Mouse (Mus musculus) ES-Bruce4 (cell line): ENCODE results near the gene Tnnc2. TPM values are rescaled to one million over a fixed set of nuclear protein-coding genes. Genes with fewer than 3 reads are reported as not detected.
"Not testable (repeated sequence)": the region's sequence is repeated elsewhere in the genome, so short reads cannot be mapped to it uniquely, and the experiment has no call there.

Experiments
- H3K27ac ChIP-seq: 2 replicates; pipeline ENCODE4 v1.5.1; 2012; ENCODE audit warnings: low read length, inconsistent platforms; ENCODE audit not compliant: insufficient read depth
- H3K27me3 ChIP-seq: 2 replicates; pipeline ENCODE4 v1.6.1; 2012; ENCODE audit warnings: mild to moderate bottlenecking, low read length, inconsistent platforms; ENCODE audit not compliant: control insufficient read depth, poor library complexity, insufficient read depth, severe bottlenecking
- H3K36me3 ChIP-seq: 2 replicates; pipeline ENCODE4 v1.6.1; 2012; ENCODE audit warnings: inconsistent platforms, mild to moderate bottlenecking, low read length, moderate library complexity; ENCODE audit not compliant: control insufficient read depth, poor library complexity, insufficient read depth, severe bottlenecking
- H3K4me1 ChIP-seq: one replicate; pipeline ENCODE4 v1.8.1; 2011; ENCODE audit warnings: low read length; ENCODE audit not compliant: control insufficient read depth, insufficient read depth
- H3K4me3 ChIP-seq: 2 replicates; pipeline ENCODE4 v1.5.1; 2011; ENCODE audit warnings: low read depth, mild to moderate bottlenecking, low read length
- H3K9ac ChIP-seq: 2 replicates; pipeline ENCODE4 v1.6.1; 2012; ENCODE audit warnings: low read depth, mild to moderate bottlenecking, inconsistent platforms; ENCODE audit not compliant: poor library complexity, severe bottlenecking
- H3K9me3 ChIP-seq: replicated peaks from 2 replicates; pipeline ENCODE4 v1.6.1; 2012; ENCODE audit warnings: mild to moderate bottlenecking, low read length, inconsistent platforms; ENCODE audit not compliant: control insufficient read depth, poor library complexity, insufficient read depth, severe bottlenecking
- CTCF ChIP-seq: IDR thresholded peaks from one replicate; pipeline ENCODE4 v1.8.1; 2011; ENCODE audit warnings: low read depth, low read length
- EP300 ChIP-seq: IDR thresholded peaks from 2 replicates; pipeline ENCODE4 v1.6.1; 2011; ENCODE audit warnings: low read depth, low read length; ENCODE audit not compliant: insufficient read depth
- POLR2A ChIP-seq: IDR thresholded peaks from one replicate; pipeline ENCODE4 v1.8.1; 2011; ENCODE audit warnings: low read length; ENCODE audit not compliant: insufficient read depth
- polyA plus RNA-seq: library from polyadenylated mRNA; stranded (reverse); fragments of >200 nt; gene quantifications from 2 replicates; pipeline ENCODE4 v1.2.4, GENCODE M21; 2011; ENCODE audit warnings: low read depth; ENCODE audit not compliant: missing spikeins, insufficient read depth, insufficient read length

Gene Tnnc2
- polyA plus RNA-seq, 1 experiment: 0.88 TPM

- no peaks in the 10 kb centered on the region for H3K36me3 ChIP-seq
- peaks cover 5% of the 10 kb centered on the region for H3K4me1 ChIP-seq
- H3K9me3 ChIP-seq: no peaks in the 10 kb centered on the region
- TF ChIP-seq POLR2A (no peak), CTCF (no peak), EP300 (no peak)
- H3K9ac ChIP-seq: 0 out of 2 replicates have a peak overlapping the region, but pooled peaks have one; percentile 43
- no peak overlapping the region for H3K27ac ChIP-seq
- no peaks in the 10 kb centered on the region for H3K27me3 ChIP-seq
- H3K4me3 ChIP-seq: no peak overlapping the region
These were observed 23.6 kb upstream of the Tnnc2 start for GRCm38 (mm10) chr2:164803201-164803920.

GRCm38 (mm10) chr2:164800252-164801004 lies 20.7 kb upstream of the Tnnc2 start:
- Histone ChIP-seq H3K9me3 (no peaks in the 10 kb centered on the region), H3K27ac (no peak overlapping the region), H3K4me1 (peaks cover 2% of the 10 kb centered on the region), H3K27me3 (no peaks in the 10 kb centered on the region), H3K9ac (no peak overlapping the region), H3K36me3 (peaks cover 13% of the 10 kb centered on the region), H3K4me3 (no peak overlapping the region)
- TF ChIP-seq EP300 (no peak), CTCF (no peak)

GRCm38 (mm10) chr2:164798554-164798953 lies 18.8 kb upstream of the Tnnc2 start:
- H3K36me3 ChIP-seq: peaks cover 13% of the 10 kb centered on the region
- H3K27ac ChIP-seq, H3K9ac ChIP-seq, H3K4me1 ChIP-seq, H3K27me3 ChIP-seq, H3K4me3 ChIP-seq, H3K9me3 ChIP-seq: not testable (repeated sequence)

- peaks cover 13% of the 10 kb centered on the region for H3K36me3 ChIP-seq
These were observed 16.1 kb upstream of the Tnnc2 start for GRCm38 (mm10) chr2:164795868-164796267.

GRCm38 (mm10) chr2:164794293-164794692 lies 14.5 kb upstream of the Tnnc2 start:
- no peaks in the 10 kb centered on the region for H3K27me3 ChIP-seq
- H3K27ac ChIP-seq: no peak overlapping the region
- TF ChIP-seq POLR2A (no peak), EP300 (0 out of 2 replicates have a peak, but pooled peaks have one; percentile 17), CTCF (peak; percentile 93)
- no peak overlapping the region for H3K9ac ChIP-seq
- H3K4me3 ChIP-seq: no peak overlapping the region
- H3K9me3 ChIP-seq: no peaks in the 10 kb centered on the region
- peaks cover 3% of the 10 kb centered on the region for H3K4me1 ChIP-seq
- H3K36me3 ChIP-seq: peaks cover 13% of the 10 kb centered on the region

More at GRCm38 (mm10) chr2:164795868-164796267, 16.1 kb upstream of the Tnnc2 start:
- TF ChIP-seq POLR2A (no peak), EP300 (no peak), CTCF (no peak)
- no peak overlapping the region for H3K27ac ChIP-seq
- no peak overlapping the region for H3K9ac ChIP-seq
- H3K4me3 ChIP-seq: no peak overlapping the region
- H3K27me3 ChIP-seq: no peaks in the 10 kb centered on the region
- no peaks in the 10 kb centered on the region for H3K9me3 ChIP-seq
- no peaks in the 10 kb centered on the region for H3K4me1 ChIP-seq

GRCm38 (mm10) chr2:164793772-164794171 lies 14.0 kb upstream of the Tnnc2 start:
- Histone ChIP-seq H3K36me3 (peaks cover 13% of the 10 kb centered on the region), H3K9ac (no peak overlapping the region), H3K27ac (peak overlapping the region; percentile 10; the same call in 1 of the 2 replicates), H3K4me3 (no peak overlapping the region), H3K9me3 (no peaks in the 10 kb centered on the region), H3K27me3 (no peaks in the 10 kb centered on the region), H3K4me1 (peaks cover 7% of the 10 kb centered on the region)
- no peak for TF ChIP-seq EP300
- no peak for TF ChIP-seq POLR2A
- no peak for TF ChIP-seq CTCF
